Mouse (Mus musculus): Measurements from ENCODE around the gene Cxcl17.

Cxcl17 gene

DNA sequence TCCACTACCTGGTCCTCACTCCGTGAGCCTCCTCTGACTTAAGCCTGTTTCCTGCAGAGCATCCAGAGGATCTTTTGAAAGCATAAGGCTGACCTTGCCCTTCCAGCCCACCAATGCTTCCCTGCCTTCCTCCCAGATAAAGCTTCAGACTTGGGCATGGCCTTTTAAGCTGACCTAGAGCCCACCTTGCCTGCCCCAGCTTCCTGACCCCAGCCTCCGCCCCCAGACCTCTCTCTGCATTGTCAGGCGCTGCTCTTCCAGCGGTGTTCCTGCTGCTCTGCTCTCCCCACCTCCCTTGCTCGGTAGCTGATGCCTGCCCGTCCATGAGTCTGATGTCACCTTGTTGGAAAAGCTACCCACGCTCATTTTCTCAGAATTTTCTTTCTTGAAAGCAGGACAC, 19.8 kb downstream of the Cxcl17 start:
- DNase-seq (ENCODE audit: inconsistent age in 2 of 2, low spot score in 1 of 2), result peak; percentile 31 to 68

DNA sequence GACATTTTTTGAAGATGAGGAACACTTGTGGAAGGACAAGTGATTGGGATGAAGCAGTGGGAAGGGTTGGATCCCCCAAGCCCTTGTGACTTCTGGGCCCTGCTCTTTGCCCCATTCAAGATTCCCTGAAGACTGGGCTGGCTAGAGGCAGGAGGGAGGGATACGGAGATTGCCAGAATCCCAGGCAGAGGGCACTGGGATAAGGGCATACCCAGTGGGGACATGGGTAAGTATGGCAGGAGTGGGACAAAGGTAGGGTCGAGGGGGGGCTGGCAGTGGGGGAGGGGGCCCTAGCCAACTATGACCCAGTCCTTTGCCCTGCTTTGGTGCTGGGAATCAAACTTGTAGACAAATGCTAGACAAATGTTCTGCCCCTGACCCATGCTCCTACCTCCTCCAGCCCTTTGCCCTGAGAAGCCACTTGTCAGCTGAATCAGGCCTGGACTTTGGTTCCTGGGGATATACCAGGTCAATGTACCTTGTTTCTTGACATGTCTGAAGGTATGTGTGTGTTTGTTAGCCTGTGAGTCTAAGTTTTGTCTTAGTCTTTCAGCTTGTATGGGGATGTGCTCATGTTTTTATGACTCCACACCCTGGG, 20.7 kb downstream of the Cxcl17 start:
- DNase-seq (ENCODE audit: inconsistent age in 2 of 2, low spot score in 1 of 2), result peak; percentile 22 to 65

DNA sequence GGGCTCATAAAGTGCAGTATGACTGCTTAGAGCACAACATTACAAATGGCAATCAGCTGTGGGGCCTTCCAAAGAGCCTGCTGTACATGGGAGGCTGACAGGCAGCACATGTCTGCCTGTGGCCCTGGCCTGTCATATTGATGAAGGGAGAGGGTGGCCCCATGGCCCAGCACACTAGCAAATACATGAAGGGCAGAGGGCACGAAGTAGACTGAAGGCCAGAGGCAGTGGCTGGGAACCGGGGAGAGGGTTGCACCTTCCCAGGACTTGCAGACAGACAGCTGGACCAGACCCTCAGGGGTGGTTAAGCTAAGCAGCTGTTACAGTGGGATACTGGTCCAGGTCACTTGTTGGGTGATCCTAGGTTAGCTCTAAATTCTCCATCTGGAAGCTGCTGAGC, 21.7 kb downstream of the Cxcl17 start:
- DNase-seq (ENCODE audit: inconsistent age in 2 of 2, low spot score in 1 of 2), result peak; percentile 68 to 88

DNA sequence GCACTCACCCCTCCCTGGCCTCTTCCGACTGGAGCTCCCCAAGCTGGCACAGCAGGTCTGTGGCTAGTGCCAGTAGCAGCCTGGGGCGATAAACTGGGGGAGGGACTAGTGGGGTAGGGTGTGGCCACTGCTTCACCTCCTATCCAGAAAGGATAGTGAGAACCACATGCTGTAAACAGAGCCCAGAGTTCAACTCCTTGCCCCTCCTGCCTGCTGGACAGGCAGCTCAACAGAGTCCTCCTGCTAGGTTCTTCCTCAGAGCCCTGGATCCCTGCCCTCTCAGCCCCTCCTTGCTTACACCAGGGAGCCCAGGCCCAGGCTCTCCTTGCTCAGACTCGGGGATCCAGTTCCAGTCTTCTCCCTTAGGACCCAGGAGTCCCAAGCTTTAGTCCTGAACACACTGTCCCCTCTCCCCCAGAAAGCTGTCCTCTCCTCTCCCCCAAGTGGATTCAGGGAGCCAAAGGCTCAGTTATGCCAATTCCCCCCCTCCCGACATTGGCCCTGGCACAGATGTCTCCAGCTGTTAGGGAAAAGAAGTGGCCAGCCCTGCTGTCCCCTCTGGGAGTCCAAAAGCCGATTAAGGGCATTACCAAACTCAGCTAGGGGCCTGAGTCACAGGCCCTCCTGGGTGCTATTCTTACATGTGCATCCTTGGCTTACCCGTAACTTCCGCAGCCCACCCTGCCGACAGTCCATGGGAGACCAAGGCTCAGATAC, 22.5 kb downstream of the Cxcl17 start:
- peak; percentile 78 to 90 for DNase-seq (ENCODE audit: inconsistent age in 2 of 2, low spot score in 1 of 2)

DNA sequence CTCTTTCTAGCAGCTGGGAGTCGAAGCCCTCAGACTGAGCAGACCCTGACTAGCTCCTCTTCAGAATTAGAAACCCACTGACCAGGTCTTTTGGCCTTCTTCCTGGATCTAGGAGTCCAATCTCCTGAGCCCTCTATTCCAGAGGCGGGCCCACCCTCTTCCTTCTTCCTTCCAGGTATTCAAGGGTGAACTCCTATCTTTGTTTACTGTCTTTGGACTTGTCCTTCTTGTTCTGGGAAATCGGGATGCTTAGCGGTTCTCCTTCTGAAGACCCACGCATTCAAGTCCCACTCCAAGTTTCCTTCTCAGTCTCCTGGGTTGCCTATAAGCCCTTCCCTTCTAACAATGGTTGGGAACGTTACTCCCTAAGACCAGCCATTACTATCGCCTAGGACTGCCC, 23.8 kb downstream of the Cxcl17 start:
- peak in 1 of 2 experiments; percentile 60 for DNase-seq (ENCODE audit: inconsistent age in 2 of 2, low spot score in 1 of 2)

DNA sequence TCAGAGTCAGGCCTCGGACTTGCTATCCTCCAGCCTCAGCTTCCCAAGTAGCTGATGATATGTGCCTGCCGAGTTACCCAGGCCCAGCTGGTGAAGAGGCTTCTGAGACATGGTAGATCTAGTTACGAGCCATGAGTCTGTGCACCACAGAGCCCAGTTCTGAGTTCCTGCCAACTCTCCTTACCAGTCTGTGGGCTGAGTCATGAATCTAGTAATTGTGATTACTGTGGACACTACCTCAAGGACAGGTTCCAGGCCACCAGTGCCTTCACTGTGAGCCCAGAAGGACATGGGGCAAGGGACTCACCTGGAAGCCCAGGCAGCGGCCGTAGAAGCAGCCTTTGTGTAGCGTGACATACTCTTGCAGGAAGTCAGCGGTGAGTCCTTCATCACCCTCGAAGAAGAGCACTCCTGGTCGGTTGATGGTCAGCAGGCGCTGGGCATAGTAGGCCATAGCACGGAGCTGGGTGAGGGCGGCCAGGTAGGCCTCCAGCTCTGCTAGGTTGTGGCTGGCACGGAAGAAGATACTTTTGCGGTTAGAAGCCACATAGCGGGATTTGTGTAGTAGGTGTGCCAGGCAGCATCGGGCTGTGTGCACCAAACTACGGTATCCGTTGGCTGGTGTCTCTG, 24.8 kb downstream of the Cxcl17 start:
- DNase-seq (ENCODE audit: inconsistent age in 2 of 2, low spot score in 1 of 2), result peak; percentile 78 to 91

DNA sequence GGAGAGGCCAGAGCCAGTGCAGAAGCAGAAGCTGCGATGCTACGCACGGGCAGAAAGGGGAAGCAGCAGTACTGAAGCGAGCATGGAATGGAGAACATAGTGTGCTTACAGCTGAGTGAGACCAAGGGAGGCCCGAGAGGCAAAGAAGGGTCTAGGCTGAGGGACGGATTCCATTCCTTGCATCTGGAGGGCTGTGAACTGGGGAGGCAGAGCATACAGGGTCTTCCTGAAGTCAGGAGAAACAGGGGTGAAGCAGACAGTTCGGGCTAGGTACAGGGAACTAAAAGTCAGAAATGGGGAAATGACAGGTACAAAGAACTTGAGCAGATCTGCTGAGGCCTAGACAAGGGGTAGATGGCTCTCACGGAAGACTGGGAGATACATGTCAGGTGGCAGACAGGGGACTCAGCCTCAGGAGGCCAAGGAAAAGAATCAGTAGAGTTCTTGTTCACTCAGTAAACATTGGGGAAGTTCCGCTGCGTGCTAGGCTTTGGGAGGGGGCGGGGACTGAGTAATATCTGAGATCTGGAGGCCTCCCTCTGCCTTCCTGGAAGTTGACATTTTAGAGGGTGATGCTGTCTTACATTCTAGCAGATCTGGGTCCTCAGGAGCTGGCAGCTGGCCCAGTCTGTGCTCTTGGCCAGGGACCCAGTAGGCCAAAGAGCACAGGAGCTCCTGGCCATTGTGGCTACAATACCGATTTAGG, 26.7 kb downstream of the Cxcl17 start:
- DNase-seq (ENCODE audit: inconsistent age in 2 of 2, low spot score in 1 of 2), result peak; percentile 93 to 97

DNA sequence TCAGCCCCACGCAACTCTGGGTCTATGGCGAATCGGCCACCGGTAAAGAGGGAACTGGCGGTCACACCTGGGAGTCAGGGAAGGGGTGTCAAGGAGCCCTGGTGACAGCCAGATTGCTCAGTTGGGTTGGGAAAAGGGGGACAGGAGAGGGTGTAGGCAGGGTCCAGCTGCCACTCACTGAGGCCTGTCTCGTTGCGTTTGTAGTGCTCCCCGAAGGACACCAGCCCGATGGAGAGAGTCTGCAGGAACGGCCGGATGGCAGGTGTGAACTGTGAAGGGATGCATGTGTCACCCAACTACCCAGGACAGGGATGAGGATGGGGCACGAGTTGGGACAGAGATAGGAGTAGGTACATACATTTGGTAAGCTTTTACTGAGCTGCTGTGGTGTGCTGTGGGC, 27.4 kb downstream of the Cxcl17 start:
- peak in 1 of 2 experiments; percentile 56 for DNase-seq (ENCODE audit: inconsistent age in 2 of 2, low spot score in 1 of 2)

DNA sequence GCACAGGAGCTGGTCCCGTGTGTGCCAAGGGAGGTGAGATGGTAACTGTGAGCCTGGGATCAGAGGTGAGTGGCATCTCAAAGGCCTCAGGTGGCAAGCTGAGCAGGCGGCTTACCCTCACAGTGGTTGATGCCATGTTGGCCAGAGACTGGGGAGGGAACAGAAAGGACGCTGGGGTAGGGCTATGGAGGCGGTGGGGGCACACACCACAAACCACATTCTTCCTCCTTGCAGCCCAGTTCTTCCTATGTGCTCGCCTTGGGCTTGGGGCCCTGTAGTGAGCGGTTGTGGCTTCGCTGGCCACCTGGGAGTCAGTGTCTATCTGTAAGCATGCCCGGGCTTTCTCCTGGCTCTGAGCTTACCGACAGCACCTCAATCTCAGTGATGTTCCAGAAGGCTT, 27.9 kb downstream of the Cxcl17 start:
- DNase-seq (ENCODE audit: inconsistent age in 2 of 2, low spot score in 1 of 2), result peak in 1 of 2 experiments; percentile 67

DNA sequence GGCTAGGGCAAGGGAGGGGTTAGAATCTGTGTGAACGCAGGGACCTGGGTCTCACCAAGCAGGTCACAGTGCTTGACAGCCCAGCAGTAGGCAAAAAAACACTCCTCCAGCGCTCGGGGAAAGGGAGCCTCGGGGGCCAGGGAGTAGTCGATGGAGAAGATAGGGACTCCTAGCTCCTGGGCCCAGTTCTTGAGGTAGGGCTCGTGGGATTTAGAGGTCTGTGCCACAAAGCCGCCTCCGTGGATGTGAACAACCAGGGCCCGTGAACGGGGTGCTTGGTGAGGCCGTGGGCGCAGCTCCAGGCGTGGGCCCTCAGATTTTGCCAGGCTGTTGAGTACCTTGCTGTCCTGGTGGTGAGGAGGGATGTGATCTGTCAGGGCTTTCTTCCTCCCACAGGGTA, 28.4 kb downstream of the Cxcl17 start:
- no peak for DNase-seq (ENCODE audit: inconsistent age in 2 of 2, low spot score in 1 of 2)

DNA sequence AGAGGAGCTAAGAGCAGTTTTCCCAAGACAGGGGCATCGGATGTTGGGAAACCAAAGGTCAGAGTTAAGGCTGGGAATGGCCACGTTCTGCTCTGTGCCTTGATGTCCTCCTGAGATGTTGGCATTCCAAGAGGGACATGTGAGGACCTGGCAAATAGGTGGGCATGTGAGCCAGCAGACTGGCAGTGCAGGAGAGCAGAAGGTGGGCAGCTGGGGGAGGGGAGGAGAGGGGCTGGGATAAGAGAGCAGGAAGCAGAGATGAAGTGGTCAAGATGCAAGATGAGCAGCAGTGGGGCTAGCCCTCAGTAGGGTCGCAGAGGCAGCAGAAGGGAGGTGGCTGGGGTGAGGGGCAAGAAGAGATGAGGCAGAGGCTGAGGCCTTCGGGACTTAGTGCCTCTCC, 28.8 kb downstream of the Cxcl17 start:
- DNase-seq (ENCODE audit: inconsistent age in 2 of 2, low spot score in 1 of 2), result no peak

DNA sequence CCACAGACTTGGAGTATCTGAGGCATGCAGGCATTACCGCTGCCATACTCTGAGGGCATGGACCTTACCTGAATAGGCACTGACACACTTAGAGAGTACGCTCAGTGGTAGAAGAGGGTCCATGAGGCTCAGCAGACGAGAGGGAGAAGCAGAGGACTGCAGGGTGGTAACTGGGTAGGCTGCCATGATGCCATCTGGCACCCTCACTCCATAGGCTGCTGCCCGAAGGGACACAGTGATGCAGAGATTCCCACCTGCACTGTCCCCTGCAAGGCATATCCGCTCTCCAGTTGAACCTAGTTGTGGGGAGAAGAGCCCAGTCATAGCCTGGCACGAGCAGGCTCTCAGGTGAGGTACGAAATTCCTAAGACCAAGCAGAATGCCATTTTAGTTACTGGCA, 29.3 kb downstream of the Cxcl17 start:
- no peak for DNase-seq (ENCODE audit: inconsistent age in 2 of 2, low spot score in 1 of 2)

DNA sequence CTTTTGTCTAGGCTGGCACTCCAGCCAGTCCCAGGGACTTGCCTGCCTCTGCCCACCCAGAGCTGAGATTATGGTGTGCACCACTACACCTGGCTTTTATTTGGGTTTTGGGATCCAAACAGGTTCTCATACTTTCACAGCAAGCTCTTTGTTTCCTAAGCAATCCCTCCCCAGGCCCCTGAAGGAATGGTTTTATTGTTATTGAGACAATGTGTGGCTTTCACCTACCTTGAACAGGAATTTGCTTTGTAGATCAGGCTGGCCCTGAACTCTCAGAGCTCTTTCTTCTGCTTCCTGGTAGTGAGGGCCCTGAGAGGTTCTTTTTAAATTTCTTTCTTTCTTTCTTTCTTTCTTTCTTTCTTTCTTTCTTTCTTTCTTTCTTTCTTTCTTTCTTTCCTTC, 30.1 kb downstream of the Cxcl17 start:
- DNase-seq (ENCODE audit: inconsistent age in 2 of 2, low spot score in 1 of 2), result no peak

DNA sequence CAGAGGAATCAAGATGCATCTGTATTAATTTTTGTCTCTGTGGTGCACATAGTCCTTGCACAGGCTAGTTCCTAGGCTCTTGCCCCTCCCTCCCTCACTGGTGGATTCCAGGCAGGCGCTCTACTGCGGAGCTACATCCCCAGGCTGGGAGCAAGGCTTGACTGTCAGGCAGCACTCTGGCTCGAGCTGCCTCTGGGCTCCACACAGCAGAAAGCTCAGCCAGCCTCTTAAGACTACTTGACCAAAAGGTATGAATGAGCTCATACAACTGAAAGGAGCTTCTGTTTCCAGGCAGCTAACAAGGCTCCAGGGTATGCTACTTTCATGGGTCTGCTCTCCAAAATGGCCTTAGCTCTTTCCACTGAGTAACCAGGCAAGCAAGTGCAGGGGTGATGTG, 31.4 kb downstream of the Cxcl17 start:
- peak in 1 of 2 experiments; percentile 65 for DNase-seq (ENCODE audit: inconsistent age in 2 of 2, low spot score in 1 of 2)

DNA sequence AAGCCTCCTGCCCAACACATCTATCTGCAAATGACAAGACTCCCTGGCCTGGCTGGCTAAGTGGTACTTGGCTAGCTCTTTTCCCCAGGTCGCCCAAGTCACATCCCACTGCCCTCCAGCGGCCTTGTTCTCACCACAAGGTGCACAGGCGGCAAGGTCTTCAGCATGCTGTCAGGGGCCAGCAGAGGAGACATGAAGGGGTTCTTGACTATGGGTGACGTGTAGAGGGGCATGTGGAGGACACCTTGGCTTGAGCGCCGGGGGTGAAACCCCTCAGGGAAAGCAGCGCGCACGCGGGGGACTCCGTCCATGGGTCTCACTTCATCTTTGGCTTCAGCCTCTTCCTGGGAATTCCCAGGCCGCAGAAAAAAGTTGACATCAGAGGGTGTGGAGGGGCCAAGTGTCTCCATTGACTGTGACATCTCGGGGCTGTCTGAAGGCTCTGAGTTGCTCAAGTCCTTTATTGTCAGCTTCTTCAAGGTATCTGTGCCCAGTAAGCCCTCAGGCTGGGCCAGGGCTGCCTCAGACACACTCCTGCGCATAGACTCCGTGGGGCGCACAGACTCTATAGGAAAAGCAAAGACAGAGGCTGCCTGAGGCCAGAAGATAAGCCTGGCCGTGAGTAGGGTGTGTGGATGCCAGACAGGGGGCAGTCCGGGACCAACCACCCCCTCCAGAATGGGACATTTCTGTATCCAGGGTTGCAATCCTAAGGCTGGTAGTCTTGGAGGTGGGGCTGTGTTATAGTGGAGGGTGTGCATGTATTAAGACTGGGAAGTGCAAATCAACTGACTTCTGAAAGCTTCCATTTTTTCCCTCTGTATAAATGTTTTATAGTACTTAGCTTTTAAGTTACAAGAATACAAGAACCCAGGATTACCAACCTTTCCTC, 32.0 kb downstream of the Cxcl17 start:
- peak in 1 of 2 experiments; percentile 70 for DNase-seq (ENCODE audit: inconsistent age in 2 of 2, low spot score in 1 of 2)

DNA sequence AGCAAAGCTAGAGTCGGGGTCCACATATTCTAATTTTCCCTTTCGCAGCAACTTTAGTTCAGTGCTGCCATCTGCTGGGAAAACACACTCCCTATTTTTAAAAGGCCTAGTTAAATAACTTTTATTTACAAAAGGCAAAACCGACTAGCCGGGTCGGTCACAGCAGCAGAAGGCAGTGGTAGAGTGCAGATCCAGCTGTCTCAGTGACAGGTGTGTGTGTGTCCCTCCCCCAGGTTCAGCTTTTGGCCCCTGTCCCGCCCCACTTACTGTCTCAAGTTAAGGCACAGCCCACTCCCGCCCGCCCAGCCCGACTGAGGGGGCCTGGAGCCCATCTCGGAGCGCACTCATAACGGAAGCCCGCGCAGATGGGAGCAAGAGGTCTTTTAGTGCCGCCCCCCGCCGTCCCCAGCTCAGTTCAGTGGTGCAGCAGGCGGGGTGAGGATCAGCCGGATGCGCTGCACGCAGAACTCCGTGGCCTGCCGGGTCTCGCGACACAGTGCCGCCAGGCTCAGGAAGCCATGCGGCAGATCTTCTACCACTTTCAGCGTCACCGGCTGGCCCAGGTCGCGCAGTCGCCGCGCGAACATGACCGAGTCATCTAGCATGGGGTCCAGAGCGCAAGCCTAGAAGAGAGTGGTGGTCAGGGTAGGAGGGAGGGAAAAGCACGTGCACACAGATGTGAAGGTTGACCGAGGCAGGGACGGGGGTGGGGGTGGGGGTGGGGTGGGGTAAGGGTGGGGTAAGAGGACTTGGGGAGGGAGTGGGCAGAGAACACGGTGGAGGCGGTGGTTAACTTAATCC, 32.9 kb downstream of the Cxcl17 start:
- peak; percentile 63 to 85 for DNase-seq (ENCODE audit: inconsistent age in 2 of 2, low spot score in 1 of 2)

DNA sequence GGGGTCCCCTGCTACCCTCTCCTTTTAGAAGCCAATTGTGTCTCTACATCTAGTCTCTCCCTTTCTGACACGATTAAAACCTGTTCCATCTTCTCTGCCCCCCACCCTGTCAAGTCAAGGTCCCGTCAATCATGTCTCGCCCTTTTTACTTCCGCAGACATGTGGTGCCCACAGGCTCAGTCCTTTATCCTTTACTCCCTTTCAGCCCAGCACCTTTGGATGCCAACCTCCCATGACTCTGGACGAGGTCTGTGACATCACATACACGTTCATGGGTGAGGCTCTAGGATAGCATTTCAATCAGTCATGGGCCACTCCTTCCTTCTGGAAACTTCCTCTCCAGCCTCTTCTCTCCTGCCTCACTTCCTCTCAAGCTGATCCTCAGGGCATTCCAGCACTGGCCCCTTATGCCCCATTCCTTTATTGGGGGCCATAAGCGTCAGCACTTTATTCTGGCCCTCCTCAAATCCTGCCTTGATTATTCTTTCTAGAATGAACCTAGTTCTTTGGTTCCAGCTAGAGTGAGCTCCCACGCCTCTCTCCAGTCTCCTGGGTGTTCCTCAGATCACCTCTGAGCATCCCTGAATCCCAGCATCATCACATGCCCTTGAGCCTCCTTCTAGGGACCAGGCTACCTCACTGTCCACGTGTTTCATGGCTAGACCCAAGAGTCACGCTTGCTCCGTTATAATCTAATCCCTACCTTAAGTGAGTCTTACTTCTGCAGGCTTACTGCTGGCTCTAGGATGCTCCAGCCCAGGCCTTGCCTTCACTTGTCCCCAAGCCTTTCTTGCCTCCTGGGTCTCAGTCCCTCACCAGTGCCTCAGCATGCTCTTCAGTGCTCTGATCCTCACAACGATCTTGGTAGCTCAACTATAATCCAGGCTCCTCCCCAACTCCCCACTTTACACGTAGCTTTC, 34.2 kb downstream of the Cxcl17 start:
- DNase-seq (ENCODE audit: inconsistent age in 2 of 2, low spot score in 1 of 2), result peak in 1 of 2 experiments; percentile 76

DNA sequence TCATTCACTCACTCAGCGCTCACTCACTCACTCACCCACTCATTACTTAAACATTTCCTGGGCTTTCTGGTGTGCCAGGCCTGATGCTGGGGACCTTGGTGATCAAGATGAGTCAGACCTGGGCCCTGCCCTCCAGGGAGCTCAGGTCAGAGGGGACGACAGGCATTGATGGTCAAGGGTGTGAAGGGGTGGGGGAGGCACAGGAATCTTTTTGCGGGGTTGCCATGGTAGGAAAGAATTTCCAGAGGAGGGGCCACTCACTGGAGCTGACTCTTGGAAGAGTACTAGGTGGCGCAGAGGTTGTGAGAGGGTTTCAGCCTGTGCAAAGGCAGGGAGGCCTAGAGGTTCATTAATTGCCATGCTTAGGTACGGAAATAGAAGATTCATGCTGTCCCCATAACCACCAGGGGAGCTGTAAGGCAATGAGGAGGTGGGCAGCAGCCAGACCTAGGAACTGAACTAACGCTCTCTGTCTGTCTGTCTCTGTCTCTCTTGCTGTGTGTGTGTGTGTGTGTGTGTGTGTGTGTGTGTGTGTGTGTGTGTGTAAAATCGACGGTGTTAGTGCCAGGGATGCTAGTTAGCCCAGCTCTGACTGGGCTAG, 35.5 kb downstream of the Cxcl17 start:
- DNase-seq (ENCODE audit: inconsistent age in 2 of 2, low spot score in 1 of 2), result peak; percentile 81 to 92
